Mouse (Mus musculus) activated CD4-positive, CD25-positive, alpha-beta regulatory T cell, adult 4 months (primary cell): ENCODE results near the gene Pcyt1b. TPM values are rescaled to one million over a fixed set of nuclear protein-coding genes. Genes with fewer than 3 reads are reported as not detected.

ENCODE experiments used
- ATAC-seq: one replicate; pipeline ENCODE4 v1.8.0; 2017
- polyA plus RNA-seq, 2 experiments: library from polyadenylated mRNA; unstranded; fragments of 100-300 nt; shearing (Covaris generic); gene quantifications; one replicate each; pipeline ENCODE4 v1.2.1; 2017

Gene Pcyt1b
- polyA plus RNA-seq, 2 experiments from 2014 or later = 1.7 to 2.4 TPM

DNA sequence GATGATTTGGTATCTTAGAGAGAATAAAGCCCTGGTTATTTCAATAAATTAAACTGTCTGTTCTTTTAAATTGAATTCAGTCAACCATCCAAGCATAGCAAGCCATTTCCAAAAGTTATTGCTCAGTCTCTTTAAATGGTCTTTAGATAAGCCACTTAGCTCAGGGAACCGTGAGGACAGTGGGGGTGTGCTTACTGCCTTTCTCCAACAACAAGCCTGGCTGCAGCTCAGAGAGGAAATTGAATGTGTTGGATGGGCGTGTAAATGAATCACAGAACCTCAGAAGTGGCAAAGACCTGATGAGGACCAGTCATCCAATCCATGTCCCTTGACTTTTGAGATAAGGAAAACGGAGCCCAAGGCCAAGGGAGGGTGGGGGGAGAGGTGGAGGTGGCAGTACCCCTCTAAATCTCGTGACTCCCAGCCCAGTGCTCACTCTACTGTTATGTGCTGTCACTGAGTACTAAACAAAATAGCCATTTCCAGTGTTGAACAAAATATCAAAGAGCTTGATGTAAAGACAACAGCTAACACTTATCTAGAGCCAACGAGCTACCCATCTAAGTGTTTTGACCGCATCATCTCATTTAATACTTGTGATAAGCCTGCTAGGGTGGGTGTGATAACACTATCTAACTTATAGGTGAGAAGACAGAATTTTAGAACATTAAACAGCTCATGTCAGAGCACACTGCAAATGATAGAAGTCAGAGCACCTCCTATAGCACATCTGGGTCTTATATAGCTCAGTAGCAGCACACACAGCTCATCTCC, 78.5 kb downstream of the Pcyt1b start:
- ATAC-seq = no peak

DNA sequence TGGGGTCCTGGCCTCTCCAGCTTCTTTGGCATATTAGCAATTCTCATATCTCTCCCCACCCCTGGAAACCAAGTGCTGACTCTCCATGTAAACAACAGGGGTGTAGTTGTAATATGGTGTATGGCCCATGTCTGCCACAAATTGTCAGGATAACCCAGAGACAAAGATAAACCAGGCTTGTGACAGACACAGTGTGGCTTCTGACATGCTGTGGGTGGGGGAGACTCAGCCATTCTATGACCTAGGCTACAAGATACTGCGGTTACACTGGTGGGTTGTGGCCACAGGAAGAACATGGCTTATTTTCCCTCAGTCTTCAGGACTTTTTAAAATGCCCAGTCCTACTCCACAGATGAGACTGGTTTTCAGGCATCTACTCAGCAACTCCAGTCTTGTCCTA, 94.5 kb downstream of the Pcyt1b start:
- ATAC-seq = no peak

DNA sequence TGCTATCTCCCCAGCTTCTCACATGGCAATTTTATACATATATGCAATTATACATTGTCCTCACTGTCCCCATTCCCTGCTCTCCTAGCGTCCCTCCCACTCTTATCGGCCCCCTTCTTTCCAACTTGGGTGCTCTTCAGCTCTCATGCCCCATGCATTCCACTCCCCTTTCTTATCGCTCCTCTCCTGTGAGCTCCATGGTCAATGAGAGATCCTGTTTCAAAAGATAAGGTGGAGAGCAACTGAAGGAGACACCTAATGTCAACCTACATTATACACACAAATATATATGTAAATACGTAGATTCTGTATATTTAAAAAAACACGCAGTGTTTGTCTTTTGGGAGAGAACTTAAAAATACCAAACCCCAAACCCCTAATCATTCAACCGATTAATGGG, 95.9 kb downstream of the Pcyt1b start:
- ATAC-seq = no peak

DNA sequence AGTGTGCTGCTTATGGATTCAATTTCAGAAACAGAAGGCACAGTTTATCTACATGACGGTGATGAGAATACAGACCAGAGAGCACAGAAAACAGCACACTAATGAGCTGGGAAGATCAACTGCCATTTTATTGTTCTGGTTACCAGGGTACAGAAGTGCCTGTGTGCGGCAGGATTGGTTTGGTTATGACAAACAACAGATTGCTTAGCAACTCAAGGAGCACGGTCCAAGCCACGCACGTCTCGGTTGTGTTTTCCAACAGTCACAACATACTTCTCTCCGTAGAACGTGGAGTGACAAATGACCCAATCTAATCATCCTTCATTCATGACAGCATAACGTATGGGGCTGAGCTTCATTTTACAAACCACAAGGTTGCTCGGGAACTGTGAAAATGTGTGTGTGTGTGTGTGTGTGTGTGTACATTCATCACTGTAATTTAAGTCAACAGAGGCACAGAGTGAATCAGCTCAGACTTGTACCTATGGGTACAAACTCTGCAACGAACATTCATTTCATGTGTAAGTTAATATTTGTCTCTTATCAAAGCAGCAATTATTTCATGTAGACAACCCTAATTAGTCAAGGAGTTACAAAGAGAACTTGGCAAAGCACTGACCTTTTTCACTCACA, 100.7 kb downstream of the Pcyt1b start:
- ATAC-seq = no peak

DNA sequence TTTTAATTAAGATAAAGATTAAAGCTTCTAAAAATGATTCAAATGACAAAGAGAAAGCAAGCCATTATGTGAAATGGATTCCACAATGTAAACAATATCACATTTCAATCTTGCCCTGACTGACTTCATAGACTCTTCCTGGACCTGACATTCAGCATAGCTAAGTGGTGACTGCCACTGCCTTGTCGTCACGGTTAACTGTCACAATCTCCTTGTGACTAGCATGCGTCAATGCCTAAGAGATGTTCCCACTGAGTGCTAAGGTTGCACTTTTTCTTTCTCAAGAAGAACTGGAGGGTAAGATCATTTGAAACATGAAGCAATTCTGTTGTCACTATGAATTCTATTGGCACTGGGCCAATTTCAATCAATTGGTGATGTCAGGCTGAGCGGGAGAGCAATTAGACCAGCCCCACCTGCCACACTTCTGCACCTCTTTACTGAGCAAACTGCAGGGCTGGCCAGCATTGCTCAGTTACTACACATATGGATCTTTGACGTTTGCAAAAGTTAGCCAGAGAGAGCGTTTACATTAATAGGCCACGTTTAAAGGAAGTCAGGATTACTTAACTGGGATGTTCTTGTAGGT, 102.3 kb downstream of the Pcyt1b start:
- ATAC-seq = no peak

GRCm38 (mm10) chrX:93760770-93761169, 106.1 kb downstream of the Pcyt1b start:
- ATAC-seq = no peak

GRCm38 (mm10) chrX:93789562-93789961, 134.9 kb downstream of the Pcyt1b start:
- ATAC-seq = no peak

DNA sequence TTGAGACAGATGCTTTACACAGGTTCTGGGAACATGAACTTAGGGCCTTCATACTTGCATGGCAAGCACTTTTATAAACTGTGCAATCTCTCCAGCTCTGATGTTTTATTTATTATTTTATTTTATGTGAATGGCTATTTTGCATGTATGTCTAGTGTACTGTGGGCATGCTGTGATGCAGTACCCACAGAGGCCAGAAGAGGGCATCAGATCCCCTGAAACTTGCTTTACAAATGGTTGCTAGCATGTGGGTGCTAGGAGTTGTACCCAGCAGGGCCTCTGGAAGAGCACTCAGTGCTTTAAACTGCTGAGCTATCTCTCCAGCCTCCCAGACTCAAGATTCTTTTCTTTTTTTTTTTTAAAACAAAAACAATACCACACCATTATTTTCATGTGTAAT, 138.5 kb downstream of the Pcyt1b start:
- ATAC-seq = peak; percentile 75

Other genes starting within 250 kb of the Pcyt1b start
- 10 to 100 TPM in 1 of 2 experiments, 1 to 10 TPM in 1; 9.9 to 12.6 TPM for gene Pola1, start 22.7 kb upstream of the Pcyt1b start, polyA plus RNA-seq
- 10 to 100 TPM; 19.9 to 22.9 TPM for gene Pdk3, start 177.3 kb downstream of the Pcyt1b start, polyA plus RNA-seq